Mouse (Mus musculus): ENCODE data around the gene Kdelr2.
A peak's percentile ranks its signal among the peaks of the same experiment; 100 is the strongest.

Gene Kdelr2

DNA sequence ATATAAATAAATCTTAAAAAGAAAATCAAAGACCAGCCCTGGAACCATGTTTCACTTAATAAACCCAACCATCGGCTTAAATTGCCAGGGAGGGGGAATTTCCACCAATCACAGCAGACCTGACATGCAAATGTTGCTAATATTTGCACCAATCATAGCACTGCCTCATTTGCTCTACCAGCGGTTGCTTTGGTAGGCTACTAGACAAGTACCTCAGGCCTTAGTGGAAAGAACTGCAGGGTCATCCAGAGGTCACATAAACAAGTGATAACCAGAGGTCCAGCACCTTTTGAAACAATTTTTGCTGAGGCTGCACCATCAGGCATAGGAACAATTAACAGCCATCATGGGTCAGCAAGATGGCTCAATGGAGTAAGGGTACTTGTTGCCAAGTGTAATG is 2.1 kb upstream of the Kdelr2 start:
- no peak for DNase-seq (ENCODE audit: low spot score)

- no peak for DNase-seq (ENCODE audit: low spot score)
Observed at GRCm38 (mm10) chr5:143404148-143404930, 701 bp downstream of the Kdelr2 start.

- DNase-seq (ENCODE audit: low spot score): no peak
Observed at GRCm38 (mm10) chr5:143405200-143405599, 1.6 kb downstream of the Kdelr2 start.

GRCm38 (mm10) chr5:143406548-143406947 is 2.9 kb downstream of the Kdelr2 start:
- no peak for DNase-seq (ENCODE audit: low spot score)

DNA sequence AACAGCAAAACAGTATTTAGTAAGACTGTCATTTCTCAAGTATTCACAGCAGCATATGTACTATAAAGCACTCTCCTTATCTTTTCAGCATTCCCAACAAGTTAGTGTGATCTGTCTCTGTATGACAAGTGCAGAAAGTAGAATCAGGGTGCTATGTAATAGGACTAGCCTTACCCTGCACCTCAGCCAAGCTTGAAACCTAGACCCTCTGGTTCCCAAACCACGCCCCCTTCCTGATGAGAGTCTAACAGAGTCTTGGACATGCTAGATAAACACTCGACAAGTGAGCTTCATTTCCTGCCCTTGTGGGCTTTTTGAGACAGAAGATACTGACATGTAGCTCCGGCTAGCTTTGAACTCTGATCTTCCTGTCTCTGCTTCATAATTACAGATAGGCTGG is 5.6 kb downstream of the Kdelr2 start:
- no peak for DNase-seq (ENCODE audit: low spot score)

DNA sequence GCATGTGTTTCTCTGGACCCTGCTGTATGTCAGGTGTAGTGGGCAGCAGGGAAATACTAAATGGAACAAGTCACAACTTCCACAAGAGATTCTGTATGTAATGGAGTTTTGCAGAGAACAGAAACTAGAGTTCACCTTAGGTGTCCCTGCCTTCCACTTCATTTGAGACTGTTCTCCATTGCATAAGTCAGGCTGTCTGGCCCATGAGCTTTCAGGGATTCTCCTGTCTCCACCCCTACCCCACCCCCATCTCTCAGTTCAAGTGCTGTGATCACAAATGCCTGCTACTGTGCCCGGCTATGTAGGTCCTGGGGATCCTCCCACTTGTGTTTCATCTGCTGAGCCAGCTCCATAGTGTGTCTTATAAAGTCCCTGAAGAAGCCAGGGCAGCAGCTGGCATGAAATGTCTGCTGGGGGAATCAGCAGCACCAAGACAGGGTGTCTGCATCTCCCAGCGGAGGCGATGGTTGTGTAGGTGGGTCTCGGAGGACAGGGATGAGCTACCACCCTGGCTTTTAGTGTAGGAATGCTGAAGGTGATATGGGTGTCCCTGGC is 7.3 kb downstream of the Kdelr2 start:
- no peak for DNase-seq (ENCODE audit: low spot score)

GRCm38 (mm10) chr5:143421484-143421883 is 17.8 kb downstream of the Kdelr2 start:
- DNase-seq (ENCODE audit: low spot score): no peak

DNA sequence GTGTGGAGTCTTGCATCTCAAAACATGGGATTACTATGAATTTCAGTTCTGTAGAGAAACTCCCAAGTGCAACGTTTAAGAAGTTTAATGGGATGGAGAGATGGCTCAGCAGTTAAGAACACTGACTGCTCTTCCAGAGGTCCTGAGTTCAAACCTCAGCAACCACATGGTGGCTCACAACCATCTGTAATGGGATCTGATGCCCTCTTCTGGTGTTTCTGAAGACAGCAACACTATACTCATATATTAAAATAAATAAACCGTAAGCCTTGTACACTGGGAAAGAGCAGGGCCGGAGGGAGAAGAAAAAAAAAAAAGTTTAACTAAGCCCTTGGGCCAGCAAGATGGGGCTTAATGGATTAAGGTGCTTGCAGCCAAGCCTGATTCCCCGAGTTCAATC is 19.4 kb downstream of the Kdelr2 start:
- DNase-seq (ENCODE audit: low spot score): no peak

- DNase-seq (ENCODE audit: low spot score): no peak
Observed at GRCm38 (mm10) chr5:143423899-143424519, 20.4 kb downstream of the Kdelr2 start.

DNA sequence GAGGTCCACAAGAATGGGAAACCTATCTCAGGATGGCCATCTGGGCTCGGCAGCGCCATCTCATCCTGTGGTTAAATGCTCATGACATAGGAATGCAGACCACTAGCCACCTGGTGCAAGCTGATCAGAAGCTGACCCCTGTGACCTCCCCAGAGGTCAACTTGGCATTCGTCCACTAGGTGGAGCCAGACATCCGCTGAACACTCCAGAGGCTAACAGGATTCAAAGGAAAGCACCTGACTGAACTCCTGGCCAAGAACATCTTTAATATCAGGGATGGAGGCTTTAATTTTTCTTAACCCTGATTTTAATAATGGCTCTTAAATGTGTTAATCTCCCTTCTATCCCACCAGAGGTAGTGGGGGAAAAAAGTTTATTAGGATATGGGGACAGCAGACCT is 30.8 kb downstream of the Kdelr2 start:
- peak; percentile 16 for DNase-seq (ENCODE audit: low spot score)

DNA sequence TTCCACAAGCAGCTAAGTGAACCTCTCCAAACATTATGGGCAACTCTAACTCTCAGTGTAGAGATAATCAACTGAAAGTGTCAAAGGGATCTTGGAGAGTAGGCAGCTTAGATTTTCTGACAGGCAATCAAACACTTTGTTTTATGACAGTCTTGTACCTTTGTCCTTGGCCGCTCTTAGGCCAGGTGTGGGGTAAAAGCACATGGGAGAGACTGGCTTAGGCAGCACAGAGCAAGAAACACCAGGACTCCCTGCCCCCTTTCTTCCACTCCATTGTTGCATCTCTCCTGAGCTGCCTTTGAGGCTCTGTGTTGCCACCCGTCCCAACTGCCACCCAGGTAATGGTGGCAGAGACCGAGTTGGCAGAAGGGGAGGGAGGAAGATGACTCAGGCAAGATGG is 37.7 kb downstream of the Kdelr2 start:
- DNase-seq (ENCODE audit: low spot score): no peak

DNA sequence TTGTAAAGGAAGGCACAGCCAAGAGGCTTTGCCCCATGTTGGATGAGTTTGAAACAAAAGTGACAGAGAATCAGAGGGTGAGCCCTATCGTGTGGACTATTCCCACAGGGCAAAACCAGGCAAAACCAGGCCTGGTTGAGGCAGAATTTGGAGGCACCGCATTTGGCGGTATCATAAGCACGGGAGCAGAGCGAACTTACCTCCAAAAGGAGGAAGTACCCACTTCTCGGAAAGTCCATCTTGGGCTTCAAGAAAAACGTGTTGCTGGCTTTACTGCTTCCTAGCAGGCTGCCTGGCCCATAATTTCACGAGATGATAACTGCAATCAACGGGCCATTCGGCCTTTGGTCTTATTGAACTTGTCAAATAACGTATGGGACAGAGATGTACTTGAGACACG is 38.1 kb downstream of the Kdelr2 start:
- DNase-seq (ENCODE audit: low spot score): no peak

DNA sequence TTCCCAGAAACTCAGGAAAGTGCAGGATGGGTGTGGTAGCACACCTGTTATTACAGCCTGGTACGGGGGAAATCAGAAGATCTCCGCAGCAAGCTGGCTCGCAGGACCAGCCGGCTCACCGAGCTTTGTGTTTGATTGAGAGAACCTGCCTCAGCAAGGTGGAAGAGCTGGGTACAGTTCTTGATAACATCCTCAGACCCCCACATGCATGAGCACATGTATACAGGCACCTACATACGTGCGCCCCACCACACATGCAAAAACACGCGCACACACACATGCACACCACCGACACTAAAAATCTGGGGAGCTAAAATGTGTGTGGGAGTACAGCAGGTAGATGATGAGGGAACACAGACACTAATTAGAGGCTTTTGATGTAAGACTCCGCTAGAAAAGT is 60.0 kb downstream of the Kdelr2 start:
- DNase-seq (ENCODE audit: low spot score): no peak

GRCm38 (mm10) chr5:143464100-143464756 is 60.6 kb downstream of the Kdelr2 start, which contains the start of gene Daglb:
Gene Daglb, plus strand, starts transcription at chr5:143464584.
- DNase-seq (ENCODE audit: low spot score): peak; percentile 63

DNA sequence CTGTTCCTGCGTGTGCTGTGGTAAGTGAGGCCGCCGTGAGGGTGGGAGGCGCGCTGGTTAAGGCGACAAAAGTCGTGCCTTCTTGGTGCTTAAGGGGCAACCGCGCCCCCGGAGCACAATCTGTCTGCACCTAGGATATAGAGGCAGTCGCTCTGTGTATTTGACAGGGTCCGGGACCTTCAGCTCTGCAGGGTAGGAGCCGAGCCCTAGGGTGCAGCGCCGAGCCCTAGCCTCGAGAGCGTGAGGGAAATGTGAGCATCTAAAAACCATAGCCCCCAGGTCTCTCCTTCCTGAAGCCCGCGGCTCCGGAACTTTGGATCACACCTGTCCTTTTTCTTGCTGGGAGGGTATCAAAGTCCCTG is 61.1 kb downstream of the Kdelr2 start:
- no peak for DNase-seq (ENCODE audit: low spot score)

DNA sequence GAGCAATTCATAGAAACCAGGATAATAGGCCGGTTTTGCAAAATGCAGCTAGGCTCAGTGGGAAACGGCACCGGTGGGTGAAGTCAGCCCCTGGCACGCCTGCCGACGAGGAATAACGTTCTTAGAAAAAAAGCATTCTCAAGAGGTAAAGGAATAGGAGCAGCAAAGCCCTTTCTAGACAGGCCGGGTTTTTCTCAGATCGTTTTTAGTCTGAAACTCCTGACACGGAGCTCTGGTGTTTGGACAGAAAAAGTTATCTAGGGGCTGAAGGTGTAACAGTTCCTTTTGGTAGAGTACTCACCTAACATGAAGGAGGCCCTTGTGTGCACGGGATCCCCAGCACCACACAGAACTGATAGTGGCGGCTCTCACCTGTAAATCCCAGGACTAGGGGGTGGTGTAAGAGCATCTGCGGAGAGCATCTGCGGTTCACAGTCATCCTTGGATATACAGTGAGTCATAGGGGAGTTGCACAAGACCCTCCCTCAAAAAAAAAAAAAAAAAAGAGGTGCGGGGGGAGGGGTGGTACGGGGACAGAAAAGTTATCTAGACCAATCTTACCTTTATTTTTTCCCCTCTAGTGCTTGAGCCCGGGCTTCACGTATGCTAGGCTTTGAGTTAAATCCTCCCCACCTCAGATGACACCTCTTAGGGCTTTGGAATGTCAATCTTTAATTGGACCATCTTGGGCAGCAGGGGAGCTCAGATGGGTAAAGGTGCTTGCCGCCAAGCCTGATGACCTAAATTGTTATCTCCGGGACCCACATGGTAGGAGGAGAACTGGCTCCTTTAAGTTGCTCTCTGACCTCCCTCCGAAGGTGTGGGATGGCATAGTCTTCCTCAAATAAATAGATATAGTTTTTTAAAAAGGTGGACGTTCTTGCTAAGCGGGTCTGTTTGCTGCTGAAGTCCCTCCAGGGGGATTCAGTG is 61.8 kb downstream of the Kdelr2 start:
- DNase-seq (ENCODE audit: low spot score): no peak

- no peak for DNase-seq (ENCODE audit: low spot score)
Observed at GRCm38 (mm10) chr5:143466891-143467669, 63.4 kb downstream of the Kdelr2 start.

- no peak for DNase-seq (ENCODE audit: low spot score)
Observed at GRCm38 (mm10) chr5:143467931-143468330, 64.3 kb downstream of the Kdelr2 start.

DNA sequence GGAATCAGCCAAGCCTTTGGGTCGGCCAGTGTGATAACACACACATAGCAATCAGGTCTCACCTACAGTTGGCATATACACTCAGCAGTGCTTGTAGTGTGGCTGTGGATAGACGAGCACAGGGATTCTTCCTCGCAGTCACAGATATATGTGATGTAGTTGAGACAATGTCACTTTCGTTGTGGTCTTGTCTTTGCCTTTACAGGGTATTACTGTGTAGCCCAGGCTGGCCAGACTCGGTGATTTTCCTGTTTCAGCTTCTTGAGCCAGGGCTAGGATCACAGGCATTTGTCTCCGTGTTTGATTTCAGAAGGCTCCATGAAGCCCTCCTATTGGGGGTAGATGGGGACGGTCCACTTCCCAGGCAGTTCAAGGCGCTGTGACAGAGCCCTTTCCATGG is 66.0 kb downstream of the Kdelr2 start:
- no peak for DNase-seq (ENCODE audit: low spot score)

DNA sequence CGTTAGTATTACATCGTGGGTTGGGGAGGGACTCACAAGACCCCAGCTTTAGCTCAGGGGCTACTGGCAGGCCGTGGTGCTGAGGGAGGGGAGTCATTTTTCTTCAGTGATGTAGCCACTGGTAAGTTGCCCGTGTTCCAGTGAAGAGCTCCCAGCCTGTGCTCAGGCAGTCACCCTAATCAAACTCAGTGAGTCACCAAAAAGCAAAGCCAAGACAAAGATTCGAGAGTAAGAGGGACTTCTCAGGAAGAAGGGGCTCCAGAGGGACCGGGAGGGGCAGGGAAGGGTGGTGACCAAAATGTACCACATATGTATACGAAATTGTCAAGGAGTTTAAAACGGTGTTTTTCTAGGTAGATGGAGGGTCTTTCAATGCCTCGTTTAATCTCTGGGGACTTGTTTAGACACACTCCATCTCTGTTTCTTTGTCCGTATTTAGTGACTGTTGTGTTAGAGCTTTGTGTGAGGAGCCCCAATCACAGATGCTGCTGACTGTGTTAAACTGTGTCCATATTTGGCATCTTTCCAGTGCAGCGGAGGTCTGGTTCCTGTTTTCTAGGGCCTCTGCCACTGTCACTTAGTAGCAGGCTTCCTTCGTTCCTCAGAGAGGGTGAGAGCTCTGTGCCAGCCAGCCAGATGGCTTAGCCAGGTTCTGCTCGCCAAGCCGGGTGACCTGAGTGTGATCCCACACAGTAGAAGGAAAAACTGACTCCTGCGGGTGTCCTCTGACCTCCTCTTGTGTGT is 67.0 kb downstream of the Kdelr2 start:
- no peak for DNase-seq (ENCODE audit: low spot score)
